ENCODE assay signal across 8 mouse cellular contexts in the genomic region with DNA sequence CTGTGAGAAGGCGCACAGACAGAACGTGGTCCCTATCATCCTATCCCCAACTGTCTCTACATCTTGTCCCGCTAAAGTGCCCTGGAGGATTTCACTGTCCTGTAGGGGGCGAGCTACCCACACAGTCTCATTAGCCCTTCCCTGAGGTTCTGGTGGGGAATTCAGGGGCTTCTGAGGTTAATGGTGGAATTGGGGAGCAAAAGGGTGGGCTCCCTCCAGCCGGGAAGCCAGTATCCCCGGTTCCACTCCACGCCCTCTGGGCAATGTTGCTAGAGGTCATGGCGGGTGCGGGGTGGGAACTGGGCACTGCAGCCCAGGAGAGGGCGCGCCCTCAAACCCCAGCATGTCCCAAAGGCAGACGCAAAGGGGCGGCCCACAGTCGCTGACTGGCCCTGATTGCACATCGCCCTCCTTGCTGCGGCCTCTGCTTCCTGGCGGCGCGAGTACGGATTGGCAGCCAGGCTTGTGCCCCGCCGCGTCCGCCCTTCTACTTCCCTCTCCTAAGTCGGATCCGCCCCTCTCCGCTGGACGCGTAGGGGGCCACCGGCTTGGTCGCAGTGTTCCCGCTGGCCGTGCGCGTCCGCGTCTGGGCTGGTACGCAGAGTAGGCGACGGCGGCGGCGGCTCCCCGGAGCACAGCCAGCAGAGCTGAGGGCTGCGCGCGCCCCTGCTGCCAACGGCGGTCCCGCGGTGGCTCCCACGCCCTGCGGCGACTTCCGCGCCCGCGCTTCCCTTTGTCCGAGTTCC.
A peak's percentile ranks its signal among the peaks of the same experiment; 100 is the strongest.
DNase-seq lines count a peak whose midpoint lies in the region; ATAC-seq and TF ChIP-seq lines count a peak whose summit lies in the region.

No protein-coding gene starts in this region.

- H3K36me3 ChIP-seq in lung, embryonic 14.5 days (ENCODE audit: insufficient read depth): no peaks in the 10 kb centered on the region

- no peaks in the 10 kb centered on the region for H3K9me3 ChIP-seq in lung, embryonic 14.5 days (ENCODE audit: low read depth, low read length)

- peak; percentile 89 for DNase-seq in ES-CJ7 (ENCODE audit: low read depth, low spot score)
- DNase-seq in cerebellum, adult 2 months: peak; percentile 56 to 68
- peak; percentile 78 to 81 for DNase-seq in layer of hippocampus, adult 8-10 months (ENCODE audit: low spot score in 2 of 2)
- peak; percentile 95 for DNase-seq in lung, embryonic 14.5 days
- peak; percentile 86 for DNase-seq in testis, postnatal 14 days (ENCODE audit: low spot score)

- H3K4me1 ChIP-seq in cerebellum, adult 2 months (ENCODE audit: control insufficient read depth, insufficient read depth, low read length): no peaks in the 10 kb centered on the region
- no peaks in the 10 kb centered on the region for H3K4me1 ChIP-seq in lung, embryonic 14.5 days (ENCODE audit: insufficient read depth)

- no peaks in the 10 kb centered on the region for H3K27me3 ChIP-seq in cerebellum, adult 2 months (ENCODE audit: control insufficient read depth, insufficient read depth, low read length)
- H3K27me3 ChIP-seq in lung, embryonic 14.5 days (ENCODE audit: insufficient read depth, low read length): no peaks in the 10 kb centered on the region

- TF ChIP-seq POLR2A in cerebellum, adult 2 months (IDR thresholded peaks at IDR 0.05; ENCODE audit: borderline replicate concordance, insufficient read depth, low read length): no peak

- WGBS in cerebellum, adult 2 months: under 1% methylated on average over 59 of the region's 59 CpGs
- WGBS in lung, embryonic 14.5 days: 2% methylated on average over 59 of the region's 59 CpGs

- ATAC-seq in frontal cortex, adult (ENCODE audit: low TSS enrichment): peak; percentile 100
- peak; percentile 100 for ATAC-seq in hematopoietic stem cell, adult 5-6 weeks (replicated peaks in 1 of 2; ENCODE audit: insufficient read depth in 1 of 2, low FRiP score in 2 of 2, low TSS enrichment in 1 of 2, low read depth in 1 of 2, poor library complexity in 2 of 2, severe bottlenecking in 2 of 2)
- peak; percentile 100 for ATAC-seq in lung, embryonic 14.5 days (ENCODE audit: insufficient read depth)
- ATAC-seq in neutrophil, adult 5-6 weeks (ENCODE audit: extremely low read depth, insufficient number of reproducible peaks, low FRiP score, poor library complexity, severe bottlenecking): peak; percentile 81

- no peak for TF ChIP-seq CTCF in cerebellum, adult 2 months (IDR thresholded peaks at IDR 0.05; ENCODE audit: borderline replicate concordance, insufficient read depth, low read depth, low read length)
- peak; percentile 67 for TF ChIP-seq CTCF in lung, embryonic 14.5 days (IDR thresholded peaks at IDR 0.05; ENCODE audit: low read depth)

- H3K4me3 ChIP-seq in cerebellum, adult 2 months (replicated peaks; ENCODE audit: insufficient read depth, low read depth, low read length): peak overlapping the region; percentile 32
- H3K4me3 ChIP-seq in lung, embryonic 14.5 days (ENCODE audit: low read depth, low read length): peak overlapping the region; percentile 73

- peak overlapping the region; percentile 11; the same call in 1 of the 2 replicates for H3K27ac ChIP-seq in cerebellum, adult 2 months (ENCODE audit: insufficient read depth, low read length)
- peak overlapping the region; percentile 88 for H3K27ac ChIP-seq in lung, embryonic 14.5 days (ENCODE audit: low read depth)

- H3K9ac ChIP-seq in lung, embryonic 14.5 days: peak overlapping the region; percentile 88

- H3K4me2 ChIP-seq in lung, embryonic 14.5 days: peak overlapping the region; percentile 59

Comparison
In these comparisons a context has a peak if more than half of its experiments do, and no peak if none do; other contexts are left out.
1. Peak in every context shown above with its lines: DNase-seq, ATAC-seq, H3K4me3 ChIP-seq and H3K27ac ChIP-seq.